Mouse (Mus musculus) adrenal gland, adult 2 months (tissue): ENCODE results near the gene Tex37. TPM values are rescaled to one million over a fixed set of nuclear protein-coding genes. Genes with fewer than 3 reads are reported as not detected.
A peak's percentile ranks its signal among the peaks of the same experiment; 100 is the strongest.

Experiments
- DNase-seq: peaks from one replicate; pipeline ENCODE4 v3.0.0; 2021
- polyA plus RNA-seq: library from polyadenylated mRNA; depleted of rRNA; stranded (reverse); fragments of >200 nt; gene quantifications from 2 replicates; pipeline ENCODE4 v1.2.3, GENCODE M21; 2012; rRNA removed
- total RNA-seq, 2 experiments: library from RNA; stranded (reverse); gene quantifications; 2 replicates each; pipeline ENCODE4 v1.2.3; 2021

Tex37 gene
- total and polyA plus RNA-seq, 3 experiments = not detected

- peak; percentile 75 for DNase-seq
Observed at GRCm38 (mm10) chr6:70880714-70881304, 37.9 kb downstream of the Tex37 start.

- no peak for DNase-seq
Observed at GRCm38 (mm10) chr6:70875017-70875416, 43.7 kb downstream of the Tex37 start.

DNA sequence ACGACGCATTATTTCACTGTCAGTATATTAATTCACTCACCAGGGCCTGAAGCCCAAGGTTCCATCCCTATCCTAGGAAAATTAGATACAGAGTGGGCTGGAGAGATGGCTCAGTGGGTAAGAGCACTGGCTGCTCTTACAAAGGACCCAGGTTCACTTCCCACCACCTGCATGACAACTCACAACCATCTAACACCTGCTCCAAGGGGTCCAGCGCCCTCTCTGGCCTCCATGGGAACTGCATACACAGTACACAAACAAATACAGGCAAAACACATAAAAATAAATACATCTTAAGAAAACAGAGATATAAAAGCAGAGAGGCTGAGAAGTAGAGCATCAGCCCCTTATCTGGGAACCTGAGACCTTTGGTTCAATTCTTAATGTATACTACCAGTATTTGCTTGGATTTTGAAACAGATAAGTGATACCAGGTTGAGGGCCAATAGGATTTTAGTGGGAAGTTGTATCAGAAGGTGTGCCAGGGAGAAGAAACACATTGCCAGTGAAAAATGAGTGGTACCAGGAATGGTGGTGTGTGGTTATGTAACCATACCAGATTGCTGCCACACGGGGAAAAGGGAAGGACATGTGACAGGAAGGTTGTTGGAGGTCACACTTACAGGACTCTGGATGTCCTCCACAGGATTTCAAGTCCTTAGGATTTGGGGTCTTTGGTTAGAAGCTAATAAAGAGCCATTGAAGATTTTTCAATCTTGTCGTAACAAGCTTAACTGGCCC, 44.5 kb downstream of the Tex37 start:
- DNase-seq = no peak

DNA sequence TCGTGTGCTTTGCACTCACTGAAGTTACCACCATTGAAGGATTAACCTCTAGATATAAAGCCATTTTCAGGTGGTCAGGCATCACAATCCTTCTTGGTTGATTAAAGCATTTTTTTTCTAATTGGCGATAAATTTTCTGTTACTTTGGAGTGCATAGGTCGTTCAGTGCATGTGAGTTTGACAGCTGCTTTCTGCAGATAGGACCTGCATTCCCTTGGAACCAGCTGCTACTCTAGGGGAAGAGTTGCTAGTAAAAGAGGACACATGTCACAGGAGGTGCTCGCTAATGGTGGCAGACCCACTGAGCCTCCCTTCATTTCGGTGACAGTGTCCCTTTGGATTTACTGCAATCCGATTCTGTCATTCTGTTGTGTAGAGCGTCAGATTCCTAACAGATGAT, 46.2 kb downstream of the Tex37 start:
- DNase-seq = no peak

DNA sequence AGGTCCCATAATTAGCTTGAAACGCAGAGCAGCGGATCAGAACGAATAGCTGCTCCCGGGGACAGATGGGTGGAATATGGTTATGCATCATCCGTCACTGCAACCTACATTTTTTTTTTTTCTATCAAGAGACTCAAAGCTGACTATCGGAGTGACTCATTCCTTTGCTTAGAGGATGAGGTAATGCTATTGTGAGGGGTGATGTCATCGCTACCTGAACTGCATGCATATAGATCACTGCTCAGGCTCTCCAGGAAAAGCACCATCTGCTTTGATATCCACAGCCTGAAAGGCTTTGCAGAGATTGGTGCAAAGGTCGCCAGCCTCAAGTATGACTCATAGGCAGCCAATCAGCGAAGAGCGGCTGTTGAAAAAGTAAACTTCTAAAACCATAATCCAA, 46.6 kb downstream of the Tex37 start:
- peak; percentile 68 for DNase-seq

DNA sequence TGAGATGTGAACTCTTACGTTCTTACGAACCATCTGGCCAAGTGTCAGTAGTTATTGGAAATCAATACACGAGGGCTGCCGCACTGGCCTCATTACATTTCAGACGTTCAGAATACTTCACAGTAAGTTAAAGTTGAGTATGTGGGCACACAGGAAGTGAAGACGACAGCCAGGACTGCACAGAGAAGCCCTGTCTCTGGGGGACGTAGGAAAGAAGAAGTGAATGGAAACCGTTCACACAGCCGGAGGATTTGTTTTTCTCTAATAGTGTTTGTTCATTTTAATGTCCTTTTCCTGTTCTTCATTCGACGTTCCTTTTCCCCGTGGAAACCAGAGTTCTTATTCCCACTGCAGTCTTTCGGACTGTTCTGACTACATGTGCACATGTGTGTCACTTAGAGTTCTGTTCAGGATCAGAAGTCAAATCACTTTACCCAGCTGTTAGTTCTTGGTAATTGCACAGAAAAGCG, 47.2 kb downstream of the Tex37 start:
- DNase-seq = no peak

GRCm38 (mm10) chr6:70867297-70867696, 51.4 kb downstream of the Tex37 start:
- no peak for DNase-seq

DNA sequence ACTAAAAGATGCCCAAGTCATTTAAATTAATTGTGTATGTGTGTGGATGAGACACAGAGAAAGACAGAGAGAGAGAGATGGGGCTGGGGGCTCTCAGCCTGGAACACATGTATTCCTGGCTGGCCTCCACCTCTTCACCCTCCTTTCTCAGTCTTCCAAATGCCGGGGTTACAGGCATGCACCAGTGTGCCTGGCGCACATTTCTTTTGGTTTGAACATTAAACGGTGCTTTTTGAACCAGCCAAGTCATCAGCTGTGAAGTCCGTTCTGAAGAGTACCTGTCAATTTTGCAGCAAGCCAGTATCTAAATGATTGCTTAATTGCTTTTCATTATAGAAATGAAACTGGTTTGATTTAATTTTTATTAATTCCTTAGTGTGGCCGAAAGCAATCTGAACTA, 52.0 kb downstream of the Tex37 start:
- DNase-seq = no peak

DNA sequence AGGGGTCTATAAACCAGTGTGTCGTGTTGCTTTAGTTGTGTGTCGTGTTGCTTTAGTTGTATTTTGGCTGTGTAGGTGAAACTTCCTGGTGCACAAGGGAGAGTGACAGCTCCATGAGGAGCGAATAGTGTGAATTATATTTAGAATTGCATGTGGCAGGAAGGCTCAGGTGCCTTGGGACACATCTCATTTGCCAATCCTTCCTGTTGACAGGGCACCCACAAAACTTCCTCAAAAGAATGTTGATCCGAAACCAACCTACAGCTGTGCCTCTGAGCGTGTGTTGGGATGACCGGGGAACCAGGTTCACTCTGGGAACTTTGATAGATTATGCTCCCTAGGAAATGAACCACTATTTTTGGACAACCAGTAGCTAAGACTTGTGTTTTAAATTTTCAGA, 54.4 kb downstream of the Tex37 start:
- no peak for DNase-seq

Other genes with a start within 250 kb of the Tex37 start
- 10 to 100 TPM; 15.6 to 16.8 TPM for gene Rpia, start 126.7 kb downstream of the Tex37 start, total RNA-seq
- gene Rpia, start 126.7 kb downstream of the Tex37 start, polyA plus RNA-seq = 6.2 and 6.9 TPM in 2 replicates
- 10 to 100 TPM; 18.1 to 21.1 TPM for gene Eif2ak3, start 74.4 kb downstream of the Tex37 start, total RNA-seq
- 11.5 and 13.2 TPM in 2 replicates for gene Eif2ak3, start 74.4 kb downstream of the Tex37 start, polyA plus RNA-seq
- not detected for gene Foxi3, start 37.6 kb upstream of the Tex37 start, total RNA-seq
- gene Foxi3, start 37.6 kb upstream of the Tex37 start, polyA plus RNA-seq = not detected in 2 replicates
- 10 to 100 TPM; 14.9 to 18.5 TPM for gene Thnsl2, start 225.5 kb upstream of the Tex37 start, total RNA-seq
- 22.1 and 24.3 TPM in 2 replicates for gene Thnsl2, start 225.5 kb upstream of the Tex37 start, polyA plus RNA-seq